Mouse (Mus musculus) midbrain, embryonic 14.5 days (tissue): ENCODE data around the gene Dock6. TPM values are rescaled to one million over a fixed set of nuclear protein-coding genes. Genes with fewer than 3 reads are reported as not detected.
"Not testable (repeated sequence)": the region's sequence is repeated elsewhere in the genome, so short reads cannot be mapped to it uniquely, and the experiment has no call there.

Source experiments
- ATAC-seq: fragments of 200-750 bp; cut with Nextera tagmentation; 2 replicates; pipeline ENCODE4 v1.8.0; 2017; ENCODE audit warnings: moderate number of reproducible peaks, moderate library complexity; ENCODE audit not compliant: low FRiP score, low TSS enrichment
- DNase-seq: peaks from one replicate; pipeline ENCODE4 v3.0.0-alpha.2; 2015
- H3K27ac ChIP-seq: fragments of 300-500 bp; sonication (generic); replicated peaks from 2 replicates; pipeline ENCODE4 v1.5.1; 2014; ENCODE audit warnings: mild to moderate bottlenecking, low read depth, low read length, moderate library complexity
- H3K27me3 ChIP-seq: fragments of 300-500 bp; sonication (generic); 2 replicates; pipeline ENCODE4 v1.6.1; 2014; ENCODE audit warnings: low read length, control low read depth, mixed read lengths; ENCODE audit not compliant: control insufficient read depth, insufficient read depth
- H3K36me3 ChIP-seq: fragments of 300-500 bp; sonication (generic); 2 replicates; pipeline ENCODE4 v1.6.1; 2014; ENCODE audit warnings: low read length, control low read depth; ENCODE audit not compliant: control insufficient read depth, insufficient read depth
- H3K4me1 ChIP-seq: fragments of 300-500 bp; sonication (generic); 2 replicates; pipeline ENCODE4 v1.6.1; 2014; ENCODE audit warnings: mild to moderate bottlenecking, antibody characterized with exemption, low read length, control low read depth; ENCODE audit not compliant: control insufficient read depth, insufficient read depth
- H3K4me2 ChIP-seq: fragments of 300-500 bp; sonication (generic); 2 replicates; pipeline ENCODE4 v1.6.1; 2014; ENCODE audit warnings: mild to moderate bottlenecking, low read length, moderate library complexity
- H3K4me3 ChIP-seq: fragments of 300-500 bp; sonication (generic); replicated peaks from 2 replicates; pipeline ENCODE4 v1.5.1; 2014; ENCODE audit warnings: low read depth, low read length
- H3K9ac ChIP-seq: fragments of 300-500 bp; sonication (generic); replicated peaks from 2 replicates; pipeline ENCODE4 v1.6.1; 2014; ENCODE audit warnings: mild to moderate bottlenecking, low read length, moderate library complexity
- H3K9me3 ChIP-seq: fragments of 300-500 bp; sonication (generic); 2 replicates; pipeline ENCODE4 v1.6.1; 2016; ENCODE audit warnings: low read length, control low read depth, mixed read lengths; ENCODE audit not compliant: control insufficient read depth
- WGBS: fragments of 180-500 bp; shearing (Covaris S2); extraction: QIAGEN DNeasy Blood & Tissue Kit; methylation state at CpG from one replicate; pipeline ENCODE4 v1.1.7; 2014; 5-methylcytosine and 5-hydroxymethylcytosine counted together
- polyA plus RNA-seq: library from polyadenylated mRNA; unstranded; fragments of >200 nt; fragmentation: Nextera tagmentation; extraction: Ambion mirVana; gene quantifications from 2 replicates; pipeline ENCODE4 v1.2.1, GENCODE M21; 2014

Gene Dock6
- polyA plus RNA-seq, 1 experiment from 2014 or later, result 12.7 TPM

- H3K27ac ChIP-seq, result no peak overlapping the region
- 57% methylated on average over 2 of the region's 2 CpGs for WGBS
- DNase-seq, result no peak
Observed at GRCm38 (mm10) chr9:21866641-21867040, 14.2 kb upstream of the Dock6 start.

GRCm38 (mm10) chr9:21865673-21866398, 13.4 kb upstream of the Dock6 start:
- H3K9me3 ChIP-seq, result no peaks in the 10 kb centered on the region; the same call in 1 of the 2 replicates
- no peak for ATAC-seq
- no peaks in the 10 kb centered on the region for H3K27me3 ChIP-seq
- WGBS, result 70% methylated on average over 5 of the region's 5 CpGs
- 0 out of 2 replicates have a peak overlapping the region, but pooled peaks have one; percentile 13 for H3K27ac ChIP-seq
- H3K9ac ChIP-seq, result no peak overlapping the region
- no peaks in the 10 kb centered on the region for H3K36me3 ChIP-seq
- no peak for DNase-seq
- H3K4me2 ChIP-seq, result no peak overlapping the region
- no peak overlapping the region for H3K4me3 ChIP-seq
- no peaks in the 10 kb centered on the region for H3K4me1 ChIP-seq

More at GRCm38 (mm10) chr9:21866641-21867040, 14.2 kb upstream of the Dock6 start:
- no peaks in the 10 kb centered on the region for H3K4me1 ChIP-seq
- ATAC-seq, result no peak
- H3K4me3 ChIP-seq, result no peak overlapping the region
- H3K9me3 ChIP-seq, result no peaks in the 10 kb centered on the region; the same call in 1 of the 2 replicates
- no peak overlapping the region for H3K9ac ChIP-seq
- H3K27me3 ChIP-seq, result no peaks in the 10 kb centered on the region
- no peaks in the 10 kb centered on the region for H3K36me3 ChIP-seq
- no peak overlapping the region for H3K4me2 ChIP-seq

DNA sequence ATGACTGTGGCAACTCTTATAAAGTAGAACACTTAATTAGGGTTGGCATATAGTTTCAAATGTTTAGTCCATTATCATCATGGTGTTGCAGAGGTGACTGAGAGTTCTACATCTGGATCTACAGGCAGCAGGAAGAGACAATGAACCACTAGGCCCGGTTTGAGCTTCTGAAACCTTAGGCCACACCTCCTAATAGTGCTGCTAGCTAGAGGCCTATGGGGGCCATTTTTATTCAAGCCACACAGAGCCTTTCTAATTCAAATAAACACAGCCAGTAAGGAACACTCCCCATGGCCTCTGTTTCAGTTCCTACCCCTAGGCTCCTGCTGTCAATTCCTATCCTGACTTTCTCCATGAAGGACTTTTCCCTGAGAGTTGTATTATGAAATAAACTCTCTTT, 9.7 kb upstream of the Dock6 start:
- H3K36me3 ChIP-seq, result no peaks in the 10 kb centered on the region
- ATAC-seq, result no peak
- H3K9ac ChIP-seq, result no peak overlapping the region
- H3K4me1 ChIP-seq, result no peaks in the 10 kb centered on the region
- H3K4me2 ChIP-seq, result no peak overlapping the region
- H3K27ac ChIP-seq, result no peak overlapping the region
- DNase-seq, result no peak
- no peak overlapping the region for H3K4me3 ChIP-seq
- no peaks in the 10 kb centered on the region for H3K27me3 ChIP-seq
- no peaks in the 10 kb centered on the region; the same call in 1 of the 2 replicates for H3K9me3 ChIP-seq
- 74% methylated on average over 1 of the region's 1 CpGs for WGBS

DNA sequence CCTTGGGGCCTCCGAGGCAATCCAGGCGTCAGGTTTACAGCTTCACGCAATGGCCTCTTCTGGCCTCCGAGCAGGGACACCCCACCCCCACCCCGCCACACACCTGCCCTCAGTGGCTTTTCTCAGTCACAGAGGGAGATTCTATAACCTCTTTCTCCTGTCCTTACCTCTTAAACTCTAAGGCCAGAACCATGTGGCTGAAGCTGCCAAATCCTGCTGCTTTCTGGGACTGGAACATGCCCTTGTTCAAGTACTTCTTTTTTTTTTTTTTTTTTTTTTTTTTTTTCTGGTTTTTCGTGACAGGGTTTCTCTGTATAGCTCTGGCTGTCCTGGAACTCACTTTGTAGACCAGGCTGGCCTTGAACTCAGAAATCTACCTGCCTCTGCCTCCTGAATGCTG, 7.9 kb upstream of the Dock6 start:
- H3K4me2 ChIP-seq, ATAC-seq, H3K9ac ChIP-seq, H3K36me3 ChIP-seq, H3K27ac ChIP-seq, H3K27me3 ChIP-seq, H3K9me3 ChIP-seq, H3K4me1 ChIP-seq, H3K4me3 ChIP-seq, DNase-seq: not testable (repeated sequence)
- 69% methylated on average over 6 of the region's 6 CpGs for WGBS

- no peak for ATAC-seq
- Histone ChIP-seq H3K4me1 (no peaks in the 10 kb centered on the region), H3K9ac (no peak overlapping the region), H3K9me3 (no peaks in the 10 kb centered on the region; the same call in 1 of the 2 replicates), H3K4me3 (no peak overlapping the region), H3K27ac (no peak overlapping the region), H3K4me2 (no peak overlapping the region), H3K36me3 (no peaks in the 10 kb centered on the region), H3K27me3 (no peaks in the 10 kb centered on the region)
- WGBS, result 91% methylated on average over 3 of the region's 3 CpGs
- no peak for DNase-seq
Observed at GRCm38 (mm10) chr9:21859606-21860005, 7.2 kb upstream of the Dock6 start.

- no peak for ATAC-seq
- no peak overlapping the region for H3K4me3 ChIP-seq
- no peaks in the 10 kb centered on the region for H3K27me3 ChIP-seq
- H3K9ac ChIP-seq, result no peak overlapping the region
- H3K4me1 ChIP-seq, result 0 out of 2 replicates have a peak, but pooled peaks cover under 1% of the 10 kb centered on the region
- no peak for DNase-seq
- H3K27ac ChIP-seq, result no peak overlapping the region
- H3K36me3 ChIP-seq, result no peaks in the 10 kb centered on the region
- no peak overlapping the region for H3K4me2 ChIP-seq
- WGBS, result 81% methylated on average over 6 of the region's 6 CpGs
- no peaks in the 10 kb centered on the region; the same call in 1 of the 2 replicates for H3K9me3 ChIP-seq
Observed at GRCm38 (mm10) chr9:21858084-21858483, 5.6 kb upstream of the Dock6 start.

- H3K36me3 ChIP-seq, result no peaks in the 10 kb centered on the region
- no peaks in the 10 kb centered on the region for H3K27me3 ChIP-seq
- H3K4me2 ChIP-seq, result no peak overlapping the region
- DNase-seq (no peak), ATAC-seq (no peak)
- no peaks in the 10 kb centered on the region; the same call in 1 of the 2 replicates for H3K9me3 ChIP-seq
- H3K4me3 ChIP-seq, result no peak overlapping the region
- 0 out of 2 replicates have a peak, but pooled peaks cover 5% of the 10 kb centered on the region for H3K4me1 ChIP-seq
- WGBS, result 78% methylated on average over 2 of the region's 2 CpGs
- H3K27ac ChIP-seq, result no peak overlapping the region
- H3K9ac ChIP-seq, result no peak overlapping the region
Observed at GRCm38 (mm10) chr9:21857501-21857900, 5.1 kb upstream of the Dock6 start.

- 84% methylated on average over 6 of the region's 6 CpGs for WGBS
- no peaks in the 10 kb centered on the region for H3K27me3 ChIP-seq
Observed at GRCm38 (mm10) chr9:21854894-21855293, 2.5 kb upstream of the Dock6 start.

DNA sequence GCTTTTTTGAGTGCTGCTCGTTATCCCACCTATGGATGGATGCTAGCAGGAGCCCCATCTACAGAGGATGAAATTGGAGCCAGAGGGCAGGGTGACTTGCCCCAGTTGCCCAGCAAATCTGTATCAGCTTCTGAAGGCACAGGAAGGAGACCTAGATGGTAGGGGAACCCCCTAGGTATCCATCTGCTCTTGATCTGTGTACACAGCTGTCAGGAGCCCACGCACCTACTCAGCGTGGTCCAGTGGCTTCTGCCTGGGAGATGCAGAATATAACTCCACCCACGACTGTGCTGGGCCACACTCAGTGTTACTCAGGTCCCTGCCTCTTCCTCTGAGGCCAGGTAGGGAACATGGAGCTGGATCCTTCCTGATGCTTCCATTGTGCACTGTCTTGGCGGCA, 1.5 kb upstream of the Dock6 start:
- Histone ChIP-seq H3K4me1 (0 out of 2 replicates have a peak, but pooled peaks cover 5% of the 10 kb centered on the region), H3K9ac (no peak overlapping the region), H3K4me2 (no peak overlapping the region), H3K27ac (no peak overlapping the region), H3K4me3 (no peak overlapping the region), H3K9me3 (no peaks in the 10 kb centered on the region), H3K27me3 (no peaks in the 10 kb centered on the region), H3K36me3 (no peaks in the 10 kb centered on the region)
- ATAC-seq, result no peak
- WGBS, result 87% methylated on average over 5 of the region's 5 CpGs
- DNase-seq, result no peak

More at GRCm38 (mm10) chr9:21854894-21855293, 2.5 kb upstream of the Dock6 start:
- DNase-seq, result no peak
- Histone ChIP-seq H3K4me1 (0 out of 2 replicates have a peak, but pooled peaks cover 5% of the 10 kb centered on the region), H3K36me3 (no peaks in the 10 kb centered on the region), H3K9ac (no peak overlapping the region), H3K4me2 (no peak overlapping the region), H3K9me3 (no peaks in the 10 kb centered on the region), H3K27ac (no peak overlapping the region), H3K4me3 (no peak overlapping the region)
- ATAC-seq, result no peak
